Mouse (Mus musculus): ENCODE data around the gene Prmt9.

Prmt9 gene

GRCm38 (mm10) chr8:77534358-77534992 lies 14.7 kb upstream of the Prmt9 start:
- DNase-seq (ENCODE audit: low read depth, low spot score) = peak; percentile 11

GRCm38 (mm10) chr8:77535026-77535595 lies 14.1 kb upstream of the Prmt9 start:
- DNase-seq (ENCODE audit: low read depth, low spot score) = peak; percentile 80

GRCm38 (mm10) chr8:77536821-77537220 lies 12.4 kb upstream of the Prmt9 start:
- DNase-seq (ENCODE audit: low read depth, low spot score) = no peak

GRCm38 (mm10) chr8:77538256-77538655 lies 10.9 kb upstream of the Prmt9 start:
- DNase-seq (ENCODE audit: low read depth, low spot score) = no peak

GRCm38 (mm10) chr8:77543152-77543777 lies 5.9 kb upstream of the Prmt9 start:
- no peak for DNase-seq (ENCODE audit: low read depth, low spot score)

GRCm38 (mm10) chr8:77544428-77544827 lies 4.8 kb upstream of the Prmt9 start:
- no peak for DNase-seq (ENCODE audit: low read depth, low spot score)

- DNase-seq (ENCODE audit: low read depth, low spot score) = no peak
Measured at GRCm38 (mm10) chr8:77545616-77546015, 3.6 kb upstream of the Prmt9 start.

- peak; percentile 71 for DNase-seq (ENCODE audit: low read depth, low spot score)
Measured at GRCm38 (mm10) chr8:77549881-77550580, 834 bp downstream of the Prmt9 start.

- DNase-seq (ENCODE audit: low read depth, low spot score) = no peak
Measured at GRCm38 (mm10) chr8:77552491-77552890, 3.3 kb downstream of the Prmt9 start.

- no peak for DNase-seq (ENCODE audit: low read depth, low spot score)
Measured at GRCm38 (mm10) chr8:77561441-77561840, 12.2 kb downstream of the Prmt9 start.

GRCm38 (mm10) chr8:77574229-77574628 lies 25.0 kb downstream of the Prmt9 start:
- DNase-seq (ENCODE audit: low read depth, low spot score) = peak; percentile 38

- DNase-seq (ENCODE audit: low read depth, low spot score) = no peak
Measured at GRCm38 (mm10) chr8:77577674-77578073, 28.5 kb downstream of the Prmt9 start.

- DNase-seq (ENCODE audit: low read depth, low spot score) = no peak
Measured at GRCm38 (mm10) chr8:77584174-77584573, 35.0 kb downstream of the Prmt9 start.

GRCm38 (mm10) chr8:77609621-77610020 lies 60.4 kb downstream of the Prmt9 start:
- DNase-seq (ENCODE audit: low read depth, low spot score) = no peak

GRCm38 (mm10) chr8:77610374-77610969 lies 61.3 kb downstream of the Prmt9 start, which contains the start of gene Tmem184c:
Gene Tmem184c, minus strand, starts transcription at chr8:77610698.
- DNase-seq (ENCODE audit: low read depth, low spot score) = peak; percentile 99

- peak; percentile 74 for DNase-seq (ENCODE audit: low read depth, low spot score)
Measured at GRCm38 (mm10) chr8:77617916-77618315, 68.7 kb downstream of the Prmt9 start.

- DNase-seq (ENCODE audit: low read depth, low spot score) = no peak
Measured at GRCm38 (mm10) chr8:77623677-77624209, 74.5 kb downstream of the Prmt9 start.

GRCm38 (mm10) chr8:77629858-77630537 lies 80.8 kb downstream of the Prmt9 start:
- peak; percentile 86 for DNase-seq (ENCODE audit: low read depth, low spot score)

- DNase-seq (ENCODE audit: low read depth, low spot score) = no peak
Measured at GRCm38 (mm10) chr8:77630691-77631090, 81.5 kb downstream of the Prmt9 start.
